Mouse (Mus musculus) olfactory bulb, adult 2 months (tissue): ENCODE data around the gene Slc35d1.

Experiments used
- CTCF ChIP-seq: fragments of 200-500 bp; IDR thresholded peaks from 2 replicates; pipeline ENCODE4 v1.5.1; 2012; ENCODE audit warnings: low read depth, mild to moderate bottlenecking, low read length, moderate library complexity; ENCODE audit not compliant: insufficient read depth
- POLR2A ChIP-seq: fragments of 200-500 bp; IDR thresholded peaks from 2 replicates; pipeline ENCODE4 v1.6.1; 2012; ENCODE audit warnings: mild to moderate bottlenecking, low read depth, low read length, moderate library complexity; ENCODE audit not compliant: insufficient read depth

DNA sequence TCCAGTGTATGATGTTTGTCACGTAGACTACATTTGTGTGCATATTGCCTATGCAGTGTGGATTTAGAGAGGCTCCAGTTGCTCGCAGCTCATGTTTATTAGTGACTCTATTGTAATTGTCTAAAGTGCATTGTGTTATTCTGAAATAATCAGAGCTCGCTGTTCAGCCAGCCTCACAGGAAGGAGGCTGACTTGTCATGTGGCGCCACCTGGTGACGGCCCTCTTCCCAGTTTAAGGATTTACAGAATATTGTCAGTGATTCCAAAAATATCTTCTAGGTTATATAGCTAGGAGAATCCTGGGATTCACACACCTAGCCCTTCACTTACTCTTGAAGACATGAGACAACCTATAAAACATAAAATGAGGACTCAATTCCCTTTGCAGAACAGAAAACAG is 68.6 kb downstream of the Slc35d1 start:
- TF ChIP-seq CTCF, result peak; percentile 64
- TF ChIP-seq POLR2A, result no peak
